Mouse (Mus musculus): ENCODE measurements around the gene Rplp2.

DNA sequence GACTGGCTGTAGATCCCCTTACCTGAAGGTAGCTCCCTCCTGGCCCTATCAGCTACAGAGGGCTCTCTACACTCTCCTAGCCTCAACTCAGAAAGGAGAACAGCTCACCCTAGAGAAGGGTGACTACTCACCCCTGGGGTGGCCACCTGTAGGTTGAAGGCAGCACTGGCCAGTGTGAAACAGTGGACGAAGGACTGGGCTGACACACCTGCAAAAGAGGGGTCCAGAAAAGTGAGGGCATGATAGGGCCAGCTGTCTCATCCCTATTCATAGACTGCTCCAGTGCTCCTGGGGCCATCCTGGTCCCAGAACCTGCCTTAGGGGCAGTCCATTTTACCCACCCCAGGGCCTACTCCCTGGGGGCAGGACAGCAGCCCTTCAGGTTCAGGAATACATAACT lies 35.5 kb upstream of the Rplp2 start:
- no peak for TF ChIP-seq CTCF (IDR thresholded peaks at IDR 0.05)
- no peak for TF ChIP-seq EP300 (IDR thresholded peaks at IDR 0.05; ENCODE audit: insufficient read depth, low read depth, low read length)
- TF ChIP-seq POLR2A (IDR thresholded peaks at IDR 0.05; ENCODE audit: insufficient read depth, low read depth, low read length), result no peak
